ENCODE assay signal across 10 mouse cellular contexts in genomic region chr1:39982727-39983487, GRCm38 (mm10).
DNase-seq lines count a peak whose midpoint lies in the region; ATAC-seq and TF ChIP-seq lines count a peak whose summit lies in the region.
"Had no signal": no experiment of that assay in that cellular context is flagged by ENCODE, and none has a peak within 500 bp of the region (broad histone marks: within the 10 kb centered on the region; RNA-seq: fewer than 3 reads in every experiment).

No protein-coding gene starts in this region.

- H3K9ac ChIP-seq in forebrain, embryonic 11.5 days (ENCODE audit: low read length) = no peak overlapping the region

- TF ChIP-seq CTCF in layer of hippocampus, adult 2 months (conservative IDR thresholded peaks at IDR 0.05) = peak; percentile 78

- 76% methylated on average over 13 of the region's 13 CpGs for WGBS in forebrain, embryonic 11.5 days

- H3K4me2 ChIP-seq in forebrain, embryonic 11.5 days (ENCODE audit: low read depth, low read length, severe bottlenecking) = no peak overlapping the region

- no peaks in the 10 kb centered on the region for H3K4me1 ChIP-seq in forebrain, embryonic 11.5 days (replicated peaks; ENCODE audit: control insufficient read depth, insufficient read depth, low read length)

- H3K9me3 ChIP-seq in forebrain, embryonic 11.5 days (ENCODE audit: control insufficient read depth, low read length) = no peaks in the 10 kb centered on the region

- DNase-seq in layer of hippocampus, adult 2 months (ENCODE audit: low spot score in 2 of 2) = no peak
- no peak for DNase-seq in layer of hippocampus, adult 11-12 months (ENCODE audit: low spot score)
- DNase-seq in Muller cell, postnatal 12 days (ENCODE audit: inconsistent ontology term) = peak; percentile 65
- no peak for DNase-seq in forebrain, embryonic 11.5 days (ENCODE audit: low spot score)
- DNase-seq in right cerebral cortex, adult 18-20 months = no peak
- no peak for DNase-seq in cerebellum, adult 8-10 months
- DNase-seq: cerebellum, postnatal 25 days; thymus, postnatal 25 days had no signal

- no peaks in the 10 kb centered on the region for H3K27me3 ChIP-seq in forebrain, embryonic 11.5 days (ENCODE audit: control insufficient read depth, insufficient read depth, low read length)

- no peak overlapping the region for H3K4me3 ChIP-seq in layer of hippocampus, adult 2 months
- H3K4me3 ChIP-seq in forebrain, embryonic 11.5 days (ENCODE audit: low read depth, low read length) = no peak overlapping the region

- ATAC-seq in forebrain, embryonic 11.5 days (replicated peaks; ENCODE audit: low FRiP score) = 0 out of 2 replicates have a peak, but pooled peaks have one; percentile 10
- ATAC-seq in megakaryocyte, adult 5-6 weeks (ENCODE audit: poor library complexity, severe bottlenecking) = 0 out of 2 replicates have a peak, but pooled peaks have one; percentile 47

- H3K27ac ChIP-seq in layer of hippocampus, adult 2 months = peak overlapping the region; percentile 71
- H3K27ac ChIP-seq in forebrain, embryonic 11.5 days (ENCODE audit: low read depth, low read length) = no peak overlapping the region
- H3K27ac ChIP-seq: macrophage had no signal

- peaks cover 8% of the 10 kb centered on the region; the same call in 1 of the 2 replicates for H3K36me3 ChIP-seq in forebrain, embryonic 11.5 days (ENCODE audit: control insufficient read depth, insufficient read depth, low read length)
